Mouse (Mus musculus) ES-Bruce4 (cell line): Measurements from ENCODE around the gene Ccdc57. TPM values are rescaled to one million over a fixed set of nuclear protein-coding genes. Genes with fewer than 3 reads are reported as not detected.

Experiments used
- H3K27ac ChIP-seq: 2 replicates; pipeline ENCODE4 v1.5.1; 2012; ENCODE audit warnings: low read length, inconsistent platforms; ENCODE audit not compliant: insufficient read depth
- H3K27me3 ChIP-seq: 2 replicates; pipeline ENCODE4 v1.6.1; 2012; ENCODE audit warnings: mild to moderate bottlenecking, low read length, inconsistent platforms; ENCODE audit not compliant: control insufficient read depth, poor library complexity, insufficient read depth, severe bottlenecking
- H3K36me3 ChIP-seq: 2 replicates; pipeline ENCODE4 v1.6.1; 2012; ENCODE audit warnings: inconsistent platforms, mild to moderate bottlenecking, low read length, moderate library complexity; ENCODE audit not compliant: control insufficient read depth, poor library complexity, insufficient read depth, severe bottlenecking
- H3K4me1 ChIP-seq: one replicate; pipeline ENCODE4 v1.8.1; 2011; ENCODE audit warnings: low read length; ENCODE audit not compliant: control insufficient read depth, insufficient read depth
- H3K4me3 ChIP-seq: 2 replicates; pipeline ENCODE4 v1.5.1; 2011; ENCODE audit warnings: low read depth, mild to moderate bottlenecking, low read length
- H3K9ac ChIP-seq: 2 replicates; pipeline ENCODE4 v1.6.1; 2012; ENCODE audit warnings: low read depth, mild to moderate bottlenecking, inconsistent platforms; ENCODE audit not compliant: poor library complexity, severe bottlenecking
- H3K9me3 ChIP-seq: replicated peaks from 2 replicates; pipeline ENCODE4 v1.6.1; 2012; ENCODE audit warnings: mild to moderate bottlenecking, low read length, inconsistent platforms; ENCODE audit not compliant: control insufficient read depth, poor library complexity, insufficient read depth, severe bottlenecking
- CTCF ChIP-seq: IDR thresholded peaks from one replicate; pipeline ENCODE4 v1.8.1; 2011; ENCODE audit warnings: low read depth, low read length
- EP300 ChIP-seq: IDR thresholded peaks from 2 replicates; pipeline ENCODE4 v1.6.1; 2011; ENCODE audit warnings: low read depth, low read length; ENCODE audit not compliant: insufficient read depth
- POLR2A ChIP-seq: IDR thresholded peaks from one replicate; pipeline ENCODE4 v1.8.1; 2011; ENCODE audit warnings: low read length; ENCODE audit not compliant: insufficient read depth
- polyA plus RNA-seq: library from polyadenylated mRNA; stranded (reverse); fragments of >200 nt; gene quantifications from 2 replicates; pipeline ENCODE4 v1.2.4, GENCODE M21; 2011; ENCODE audit warnings: low read depth; ENCODE audit not compliant: missing spikeins, insufficient read depth, insufficient read length

Gene Ccdc57
- polyA plus RNA-seq, 1 experiment = 3.4 TPM

DNA sequence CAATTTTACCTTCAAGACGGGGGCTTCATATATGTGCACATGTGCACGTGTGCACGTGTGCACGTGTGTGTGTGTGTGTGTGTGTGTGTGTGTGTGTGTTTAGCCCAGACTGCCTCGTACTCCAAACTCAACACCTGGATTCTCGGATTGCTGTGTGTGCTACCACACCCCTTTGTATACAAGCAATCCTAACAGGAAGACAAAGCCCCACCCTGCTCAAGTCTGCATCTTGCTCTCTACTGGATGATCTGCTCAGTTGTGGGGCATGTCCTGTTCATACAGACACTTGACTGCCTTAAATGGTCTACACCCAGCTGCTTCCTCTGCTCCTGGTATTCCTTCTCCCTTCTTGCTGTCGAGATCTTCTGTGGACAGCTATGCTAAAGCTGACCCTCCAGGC is 12.6 kb upstream of the Ccdc57 start:
- Histone ChIP-seq H3K9ac (no peak overlapping the region), H3K4me1 (no peaks in the 10 kb centered on the region), H3K4me3 (no peak overlapping the region), H3K9me3 (no peaks in the 10 kb centered on the region), H3K36me3 (no peaks in the 10 kb centered on the region), H3K27me3 (no peaks in the 10 kb centered on the region), H3K27ac (no peak overlapping the region)
- no peak for TF ChIP-seq CTCF
- TF ChIP-seq POLR2A = no peak
- TF ChIP-seq EP300 = no peak

- no peak overlapping the region for H3K27ac ChIP-seq
- TF ChIP-seq CTCF (no peak), POLR2A (no peak), EP300 (no peak)
- no peaks in the 10 kb centered on the region for H3K27me3 ChIP-seq
Measured at GRCm38 (mm10) chr11:120940959-120941358, 8.3 kb upstream of the Ccdc57 start.

GRCm38 (mm10) chr11:120939712-120940341 is 7.2 kb upstream of the Ccdc57 start:
- H3K36me3 ChIP-seq = no peaks in the 10 kb centered on the region
- no peak overlapping the region for H3K27ac ChIP-seq
- no peak overlapping the region for H3K4me3 ChIP-seq
- TF ChIP-seq POLR2A (no peak), EP300 (no peak), CTCF (no peak)
- H3K4me1 ChIP-seq = peaks cover 5% of the 10 kb centered on the region
- H3K27me3 ChIP-seq = no peaks in the 10 kb centered on the region
- H3K9me3 ChIP-seq = no peaks in the 10 kb centered on the region
- H3K9ac ChIP-seq = no peak overlapping the region

More at GRCm38 (mm10) chr11:120940959-120941358, 8.3 kb upstream of the Ccdc57 start:
- Histone ChIP-seq H3K36me3 (no peaks in the 10 kb centered on the region), H3K4me3 (no peak overlapping the region), H3K4me1 (peaks cover 5% of the 10 kb centered on the region), H3K9me3 (no peaks in the 10 kb centered on the region), H3K9ac (no peak overlapping the region)

- H3K9me3 ChIP-seq = no peaks in the 10 kb centered on the region
- H3K27me3 ChIP-seq = no peaks in the 10 kb centered on the region
- peaks cover 5% of the 10 kb centered on the region for H3K4me1 ChIP-seq
- H3K27ac ChIP-seq = peak overlapping the region; percentile 12; the same call in 1 of the 2 replicates
- TF ChIP-seq EP300 = 0 out of 2 replicates have a peak, but pooled peaks have one; percentile 31
- no peak for TF ChIP-seq POLR2A
- no peaks in the 10 kb centered on the region for H3K36me3 ChIP-seq
- H3K9ac ChIP-seq = no peak overlapping the region
- no peak overlapping the region for H3K4me3 ChIP-seq
Measured at GRCm38 (mm10) chr11:120938795-120939194, 6.1 kb upstream of the Ccdc57 start.

GRCm38 (mm10) chr11:120937976-120938375 is 5.3 kb upstream of the Ccdc57 start:
- Histone ChIP-seq H3K27ac (no peak overlapping the region), H3K4me1 (peaks cover 5% of the 10 kb centered on the region), H3K9ac (no peak overlapping the region), H3K27me3 (no peaks in the 10 kb centered on the region), H3K4me3 (no peak overlapping the region), H3K36me3 (no peaks in the 10 kb centered on the region), H3K9me3 (no peaks in the 10 kb centered on the region)
- TF ChIP-seq CTCF (no peak), POLR2A (no peak)

DNA sequence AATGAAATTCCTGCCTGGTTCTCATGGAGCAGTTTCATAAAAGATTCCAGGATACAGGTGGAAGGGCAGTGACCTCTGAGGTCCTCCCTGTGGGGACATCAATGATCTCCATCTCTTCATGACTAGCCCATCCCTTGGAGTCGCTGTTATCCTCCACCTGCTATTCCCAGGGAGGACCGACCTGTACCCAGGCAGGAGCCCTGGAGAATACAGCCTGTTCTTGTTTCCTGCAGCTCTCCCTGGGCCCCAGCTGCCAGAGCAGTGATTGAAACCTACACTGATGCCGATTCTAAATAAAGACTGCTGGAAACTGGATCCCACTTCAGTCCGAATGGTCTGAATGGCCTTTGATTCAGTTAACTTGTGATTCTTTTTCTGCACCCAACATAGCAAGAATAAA is 1.2 kb downstream of the Ccdc57 start:
- H3K27ac ChIP-seq = no peak overlapping the region
- H3K4me3 ChIP-seq = no peak overlapping the region
- no peaks in the 10 kb centered on the region for H3K4me1 ChIP-seq
- TF ChIP-seq CTCF (no peak), EP300 (no peak), POLR2A (no peak)
- no peaks in the 10 kb centered on the region for H3K27me3 ChIP-seq
- no peaks in the 10 kb centered on the region for H3K9me3 ChIP-seq
- no peaks in the 10 kb centered on the region for H3K36me3 ChIP-seq
- no peak overlapping the region for H3K9ac ChIP-seq
